Mouse (Mus musculus): ENCODE results near the gene Plcb1. TPM values are rescaled to one million over a fixed set of nuclear protein-coding genes. Genes with fewer than 3 reads are reported as not detected.

Gene Plcb1
- total and polyA plus RNA-seq, 3 experiments = 0.78 to 4.2 (median 3.9) TPM

- Histone ChIP-seq H3K27ac (no peak overlapping the region), H3K9ac (ENCODE audit: low read depth, low read length) (no peak overlapping the region), H3K4me3 (no peak overlapping the region), H3K36me3 (ENCODE audit: control insufficient read depth, insufficient read depth, low read length) (no peaks in the 10 kb centered on the region), H3K79me2 (replicated peaks; ENCODE audit: control insufficient read depth, insufficient read depth, low read length) (no peaks in the 10 kb centered on the region), H3K4me1 (ENCODE audit: control insufficient read depth, insufficient read depth, low read length) (no peaks in the 10 kb centered on the region; the same call in 1 of the 2 replicates), H3K27me3 (ENCODE audit: control insufficient read depth, insufficient read depth, low read length) (no peaks in the 10 kb centered on the region)
- 71% methylated on average over 1 of the region's 1 CpGs for WGBS
- TF ChIP-seq POLR2A (IDR thresholded peaks at IDR 0.05; ENCODE audit: insufficient read depth, low read depth, low read length) = no peak
- TF ChIP-seq EP300 (IDR thresholded peaks at IDR 0.05; ENCODE audit: insufficient read depth, low read depth, low read length) = no peak
- TF ChIP-seq CTCF (IDR thresholded peaks at IDR 0.05) = peak; percentile 54
- DNase-seq = no peak
- intact Hi-C loops (cut with DNase I) = loop anchor here (5.0 kb wide), 2 partner anchors 168 to 488 kb away; no protein-coding TSS in a partner anchor
Measured at GRCm38 (mm10) chr2:134838888-134839287, 53.0 kb downstream of the Plcb1 start.

DNA sequence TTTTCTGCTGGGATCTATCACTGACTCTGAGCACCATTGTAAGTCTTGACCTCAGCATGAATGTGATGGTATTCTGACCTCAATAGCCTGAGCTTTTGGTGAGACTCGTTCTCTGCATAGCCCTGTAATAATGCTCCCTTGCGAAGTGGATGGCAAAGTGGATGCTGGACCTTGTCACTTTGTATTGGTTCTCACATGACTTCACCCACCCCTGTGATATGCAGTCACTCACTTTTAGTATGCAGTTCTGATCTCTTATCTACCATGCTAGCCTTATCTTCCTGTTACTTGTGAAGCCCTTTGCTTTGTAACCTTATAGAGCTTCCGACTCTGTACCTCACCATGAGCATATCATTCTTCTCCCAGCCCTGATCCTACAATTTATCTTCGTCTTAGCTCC, 57.0 kb downstream of the Plcb1 start:
- TF ChIP-seq CTCF (IDR thresholded peaks at IDR 0.05) (no peak), POLR2A (IDR thresholded peaks at IDR 0.05; ENCODE audit: insufficient read depth, low read depth, low read length) (no peak), EP300 (IDR thresholded peaks at IDR 0.05; ENCODE audit: insufficient read depth, low read depth, low read length) (no peak)
- 73% methylated on average over 4 of the region's 4 CpGs for WGBS
- H3K4me3 ChIP-seq = no peak overlapping the region
- no peak overlapping the region for H3K27ac ChIP-seq
- H3K27me3 ChIP-seq (ENCODE audit: control insufficient read depth, insufficient read depth, low read length) = no peaks in the 10 kb centered on the region
- H3K79me2 ChIP-seq (replicated peaks; ENCODE audit: control insufficient read depth, insufficient read depth, low read length) = no peaks in the 10 kb centered on the region
- no peak for DNase-seq
- H3K4me1 ChIP-seq (ENCODE audit: control insufficient read depth, insufficient read depth, low read length) = no peaks in the 10 kb centered on the region; the same call in 1 of the 2 replicates
- no peak overlapping the region for H3K9ac ChIP-seq (ENCODE audit: low read depth, low read length)
- no peaks in the 10 kb centered on the region for H3K36me3 ChIP-seq (ENCODE audit: control insufficient read depth, insufficient read depth, low read length)
- intact Hi-C loops (cut with DNase I) = no loop called here

GRCm38 (mm10) chr2:134844391-134845238, 58.7 kb downstream of the Plcb1 start:
- DNase-seq = no peak
- Histone ChIP-seq H3K4me3 (no peak overlapping the region), H3K27ac (no peak overlapping the region), H3K79me2 (replicated peaks; ENCODE audit: control insufficient read depth, insufficient read depth, low read length) (no peaks in the 10 kb centered on the region), H3K9ac (ENCODE audit: low read depth, low read length) (no peak overlapping the region), H3K36me3 (ENCODE audit: control insufficient read depth, insufficient read depth, low read length) (no peaks in the 10 kb centered on the region), H3K27me3 (ENCODE audit: control insufficient read depth, insufficient read depth, low read length) (no peaks in the 10 kb centered on the region), H3K4me1 (ENCODE audit: control insufficient read depth, insufficient read depth, low read length) (no peaks in the 10 kb centered on the region; the same call in 1 of the 2 replicates)
- 69% methylated on average over 6 of the region's 6 CpGs for WGBS
- TF ChIP-seq EP300 (IDR thresholded peaks at IDR 0.05; ENCODE audit: insufficient read depth, low read depth, low read length) = no peak
- no peak for TF ChIP-seq CTCF (IDR thresholded peaks at IDR 0.05)
- TF ChIP-seq POLR2A (IDR thresholded peaks at IDR 0.05; ENCODE audit: insufficient read depth, low read depth, low read length) = no peak
- intact Hi-C loops (cut with DNase I) = no loop called here

DNA sequence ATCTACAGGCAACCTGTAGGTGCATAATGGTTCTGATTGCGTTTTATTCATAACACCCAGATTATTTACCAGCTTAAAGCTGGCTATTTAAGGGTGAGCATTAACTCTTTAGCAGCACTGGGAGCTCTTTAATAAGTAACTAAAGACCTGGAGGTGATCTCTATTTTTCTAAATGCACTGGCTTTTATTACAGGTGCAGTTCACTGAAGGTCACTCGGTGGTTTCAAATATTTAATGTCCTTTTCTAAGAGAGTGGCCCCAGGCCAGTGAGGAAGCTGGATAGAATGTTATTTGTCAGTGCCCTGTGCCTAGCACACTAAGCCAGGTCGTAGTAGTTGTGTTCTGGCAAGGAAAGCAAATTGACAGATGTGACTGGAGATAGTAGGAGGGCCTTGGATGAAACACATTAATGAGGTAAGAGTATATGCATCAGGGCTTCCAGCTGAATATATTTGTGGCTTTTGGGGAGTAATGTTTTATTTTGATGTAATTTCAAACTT, 59.4 kb downstream of the Plcb1 start:
- no peak overlapping the region for H3K4me3 ChIP-seq
- no peak for TF ChIP-seq CTCF (IDR thresholded peaks at IDR 0.05)
- no peak for TF ChIP-seq EP300 (IDR thresholded peaks at IDR 0.05; ENCODE audit: insufficient read depth, low read depth, low read length)
- no peak for TF ChIP-seq POLR2A (IDR thresholded peaks at IDR 0.05; ENCODE audit: insufficient read depth, low read depth, low read length)
- no peaks in the 10 kb centered on the region for H3K79me2 ChIP-seq (replicated peaks; ENCODE audit: control insufficient read depth, insufficient read depth, low read length)
- no peak for DNase-seq
- no peak overlapping the region for H3K27ac ChIP-seq
- H3K27me3 ChIP-seq (ENCODE audit: control insufficient read depth, insufficient read depth, low read length) = no peaks in the 10 kb centered on the region
- no peaks in the 10 kb centered on the region for H3K36me3 ChIP-seq (ENCODE audit: control insufficient read depth, insufficient read depth, low read length)
- no peaks in the 10 kb centered on the region; the same call in 1 of the 2 replicates for H3K4me1 ChIP-seq (ENCODE audit: control insufficient read depth, insufficient read depth, low read length)
- WGBS = 50% methylated on average over 3 of the region's 3 CpGs
- H3K9ac ChIP-seq (ENCODE audit: low read depth, low read length) = no peak overlapping the region
- intact Hi-C loops (cut with DNase I) = no loop called here

GRCm38 (mm10) chr2:134846555-134846954, 60.7 kb downstream of the Plcb1 start:
- Histone ChIP-seq H3K4me3 (no peak overlapping the region), H3K4me1 (ENCODE audit: control insufficient read depth, insufficient read depth, low read length) (no peaks in the 10 kb centered on the region; the same call in 1 of the 2 replicates), H3K9ac (ENCODE audit: low read depth, low read length) (no peak overlapping the region), H3K36me3 (ENCODE audit: control insufficient read depth, insufficient read depth, low read length) (no peaks in the 10 kb centered on the region), H3K27me3 (ENCODE audit: control insufficient read depth, insufficient read depth, low read length) (no peaks in the 10 kb centered on the region), H3K27ac (no peak overlapping the region), H3K79me2 (replicated peaks; ENCODE audit: control insufficient read depth, insufficient read depth, low read length) (no peaks in the 10 kb centered on the region)
- TF ChIP-seq CTCF (IDR thresholded peaks at IDR 0.05) (no peak), POLR2A (IDR thresholded peaks at IDR 0.05; ENCODE audit: insufficient read depth, low read depth, low read length) (no peak), EP300 (IDR thresholded peaks at IDR 0.05; ENCODE audit: insufficient read depth, low read depth, low read length) (no peak)
- no peak for DNase-seq
- intact Hi-C loops (cut with DNase I) = no loop called here
- 79% methylated on average over 3 of the region's 3 CpGs for WGBS
